Mouse (Mus musculus) midbrain, postnatal 0 days (tissue): ENCODE measurements at regions not wholly inside any gene's neighbourhood (a gene's known extent, or its start where the extent isn't known, plus 50 kb on each side); places are given as distances from the start of the nearest gene placed in this dataset.
A peak's percentile ranks its signal among the peaks of the same experiment; 100 is the strongest.

Experiments
- ATAC-seq: fragments of 200-750 bp; cut with Nextera tagmentation; 2 replicates; pipeline ENCODE4 v1.8.0; 2017; ENCODE audit warnings: moderate number of reproducible peaks, mild to moderate bottlenecking, moderate TSS enrichment, moderate library complexity; ENCODE audit not compliant: low FRiP score
- DNase-seq: peaks from one replicate; pipeline ENCODE4 v3.0.0-alpha.2; 2015; ENCODE audit warnings: low spot score
- H3K27ac ChIP-seq: fragments of 300-500 bp; sonication (generic); 2 replicates; pipeline ENCODE4 v1.5.1; 2014; ENCODE audit warnings: low read depth, mild to moderate bottlenecking, low read length, mixed read lengths
- H3K27me3 ChIP-seq: fragments of 300-500 bp; sonication (generic); 2 replicates; pipeline ENCODE4 v1.6.1; 2014; ENCODE audit warnings: low read length, control low read depth, mixed read lengths; ENCODE audit not compliant: insufficient read depth
- H3K36me3 ChIP-seq: fragments of 300-500 bp; sonication (generic); 2 replicates; pipeline ENCODE4 v1.6.1; 2014; ENCODE audit warnings: low read length, control low read depth, mixed read lengths; ENCODE audit not compliant: insufficient read depth
- H3K4me1 ChIP-seq: fragments of 300-500 bp; sonication (generic); 2 replicates; pipeline ENCODE4 v1.6.1; 2014; ENCODE audit warnings: mild to moderate bottlenecking, control low read depth, antibody characterized with exemption, low read length, mixed read lengths; ENCODE audit not compliant: insufficient read depth
- H3K4me2 ChIP-seq: fragments of 300-500 bp; sonication (generic); 2 replicates; pipeline ENCODE4 v1.6.1; 2014; ENCODE audit warnings: low read depth, mild to moderate bottlenecking, low read length, mixed read lengths; ENCODE audit not compliant: poor library complexity, severe bottlenecking
- H3K4me3 ChIP-seq: fragments of 300-500 bp; sonication (generic); 2 replicates; pipeline ENCODE4 v1.5.1; 2014; ENCODE audit warnings: low read depth, mild to moderate bottlenecking, low read length, moderate library complexity
- H3K9ac ChIP-seq: fragments of 300-500 bp; sonication (generic); replicated peaks from 2 replicates; pipeline ENCODE4 v1.6.1; 2014; ENCODE audit warnings: mild to moderate bottlenecking, low read length, moderate library complexity, mixed read lengths; ENCODE audit not compliant: poor library complexity, severe bottlenecking
- H3K9me3 ChIP-seq: fragments of 300-500 bp; sonication (generic); 2 replicates; pipeline ENCODE4 v1.6.1; 2016; ENCODE audit warnings: low read length, control low read depth
- CTCF ChIP-seq: IDR thresholded peaks from 2 replicates; pipeline ENCODE4 v1.5.1; 2016; ENCODE audit warnings: antibody characterized with exemption, mild to moderate bottlenecking
- WGBS: fragments of 180-500 bp; shearing (Covaris S2); extraction: QIAGEN DNeasy Blood & Tissue Kit; methylation state at CpG from one replicate; pipeline ENCODE4 v1.1.7; 2014; 5-methylcytosine and 5-hydroxymethylcytosine counted together

DNA sequence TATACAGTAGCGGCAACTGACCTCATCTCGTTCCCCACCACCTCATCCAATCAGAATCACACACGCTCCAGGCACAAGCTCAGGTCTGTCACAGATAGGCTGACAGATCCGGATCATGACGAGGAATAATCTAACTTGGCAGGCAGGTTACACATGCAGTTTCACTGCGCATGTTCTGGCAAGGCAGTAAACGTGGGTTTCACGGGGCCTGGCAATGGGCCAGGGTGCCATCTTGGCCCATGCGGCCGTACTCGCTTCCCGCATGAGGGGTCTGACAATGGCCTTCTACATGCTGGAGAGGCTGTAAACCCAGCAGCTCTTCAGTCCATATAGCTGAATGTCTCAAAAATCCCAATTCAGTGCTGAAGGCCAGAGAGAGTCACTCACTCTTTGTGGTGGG, 154.1 kb downstream of the Pdcd6ip start:
- no peak for ATAC-seq
- TF ChIP-seq CTCF: no peak
- Histone ChIP-seq H3K4me2 (no peak overlapping the region), H3K27ac (no peak overlapping the region), H3K9me3 (no peaks in the 10 kb centered on the region), H3K4me3 (no peak overlapping the region), H3K27me3 (no peaks in the 10 kb centered on the region), H3K9ac (no peak overlapping the region), H3K36me3 (no peaks in the 10 kb centered on the region), H3K4me1 (no peaks in the 10 kb centered on the region)
- DNase-seq: no peak
- 92% methylated on average over 12 of the region's 12 CpGs for WGBS

DNA sequence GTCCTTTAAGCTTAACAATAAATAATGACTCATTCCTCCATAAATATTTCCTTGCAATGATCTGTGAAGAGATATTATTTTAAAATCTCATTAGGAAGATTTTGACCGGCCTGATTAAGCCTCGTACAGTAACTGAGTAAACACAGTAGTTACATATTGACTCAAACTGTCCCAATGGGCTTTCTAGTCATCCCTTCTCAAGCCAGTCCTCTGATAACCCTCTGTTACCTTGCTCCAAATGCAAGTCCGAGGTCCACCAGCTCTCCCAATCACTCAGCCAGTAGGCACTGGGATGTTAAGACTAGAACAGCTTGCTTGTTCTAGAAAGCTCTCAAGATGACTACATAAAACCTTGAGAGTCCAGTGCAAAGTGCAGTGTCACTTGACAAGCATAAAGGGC, 160.6 kb downstream of the Pdcd6ip start:
- no peaks in the 10 kb centered on the region for H3K9me3 ChIP-seq
- ATAC-seq: no peak
- 81% methylated on average over 3 of the region's 3 CpGs for WGBS
- TF ChIP-seq CTCF: no peak
- H3K27ac ChIP-seq: no peak overlapping the region
- no peak for DNase-seq
- H3K9ac ChIP-seq: no peak overlapping the region
- H3K36me3 ChIP-seq: no peaks in the 10 kb centered on the region
- H3K27me3 ChIP-seq: no peaks in the 10 kb centered on the region
- H3K4me3 ChIP-seq: no peak overlapping the region
- H3K4me2 ChIP-seq: no peak overlapping the region
- no peaks in the 10 kb centered on the region for H3K4me1 ChIP-seq

DNA sequence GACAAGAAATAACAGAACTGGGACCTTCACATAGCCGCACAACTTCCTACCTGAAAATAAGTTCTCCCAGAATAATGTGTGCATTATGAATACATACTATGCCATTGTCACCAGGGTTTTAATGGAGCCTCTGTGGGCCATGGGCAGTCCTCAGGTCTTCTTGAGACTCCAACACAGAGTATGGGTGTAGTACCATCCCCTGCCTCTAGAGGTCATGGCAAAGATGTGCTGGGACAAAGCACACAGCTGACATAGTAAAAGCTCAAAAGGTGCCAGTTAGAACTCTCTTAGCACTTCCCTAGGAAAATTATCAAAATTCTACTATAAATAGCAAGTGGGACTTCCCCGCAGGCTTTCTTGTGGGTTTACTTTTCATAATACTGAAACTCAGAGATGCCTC, 179.5 kb downstream of the Pdcd6ip start:
- Histone ChIP-seq H3K9me3 (no peaks in the 10 kb centered on the region), H3K4me3 (no peak overlapping the region), H3K27me3 (no peaks in the 10 kb centered on the region), H3K9ac (no peak overlapping the region), H3K27ac (no peak overlapping the region), H3K4me2 (no peak overlapping the region), H3K4me1 (no peaks in the 10 kb centered on the region), H3K36me3 (no peaks in the 10 kb centered on the region)
- DNase-seq (no peak), ATAC-seq (no peak)
- 92% methylated on average over 2 of the region's 2 CpGs for WGBS
- peak; percentile 67 for TF ChIP-seq CTCF

DNA sequence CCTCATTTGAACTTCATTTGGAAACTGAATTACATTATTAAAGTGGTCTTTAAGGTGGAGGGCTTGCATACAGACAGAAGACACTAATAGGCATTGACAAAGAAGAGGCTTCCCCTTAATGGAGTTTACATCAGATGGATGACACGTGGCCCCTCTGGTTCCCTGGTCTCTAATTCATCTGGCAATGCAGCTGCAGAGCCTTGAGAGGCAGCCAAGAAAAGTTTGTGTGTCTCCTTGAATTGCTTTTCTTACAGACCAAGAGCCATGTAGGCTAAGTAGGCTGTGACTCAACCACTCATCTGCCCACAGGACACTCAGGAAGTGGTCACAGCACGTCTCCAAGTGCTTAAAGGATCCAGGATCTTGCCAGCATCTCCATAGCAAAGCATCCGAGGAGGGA, 183.8 kb downstream of the Pdcd6ip start:
- no peak overlapping the region for H3K9ac ChIP-seq
- no peaks in the 10 kb centered on the region for H3K9me3 ChIP-seq
- no peak overlapping the region for H3K4me2 ChIP-seq
- H3K27me3 ChIP-seq: no peaks in the 10 kb centered on the region
- no peak overlapping the region for H3K27ac ChIP-seq
- 78% methylated on average over 3 of the region's 3 CpGs for WGBS
- H3K36me3 ChIP-seq: no peaks in the 10 kb centered on the region
- TF ChIP-seq CTCF: no peak
- H3K4me1 ChIP-seq: no peaks in the 10 kb centered on the region
- no peak for ATAC-seq
- DNase-seq: no peak
- H3K4me3 ChIP-seq: no peak overlapping the region

DNA sequence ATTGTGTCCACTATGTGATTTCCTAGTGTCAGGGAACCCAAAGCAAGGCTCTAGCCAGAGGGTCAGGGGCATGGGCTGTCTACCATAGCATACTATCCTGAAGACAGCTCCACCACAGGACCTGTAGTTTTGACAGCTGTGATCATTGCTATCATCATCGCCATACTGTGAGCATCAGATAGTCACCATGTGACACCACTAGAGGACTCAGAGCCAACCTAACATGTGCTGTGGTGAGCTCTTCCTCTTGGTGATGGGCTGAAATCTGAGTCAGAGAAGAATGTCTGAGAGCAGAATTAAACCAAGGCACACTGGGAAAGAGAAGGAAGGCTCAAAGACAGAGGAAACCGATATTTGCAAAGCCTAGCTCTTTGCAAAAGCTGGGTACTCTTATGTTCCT, 184.9 kb downstream of the Pdcd6ip start:
- DNase-seq (no peak), ATAC-seq (no peak)
- Histone ChIP-seq H3K9me3 (no peaks in the 10 kb centered on the region), H3K4me3 (no peak overlapping the region), H3K27me3 (no peaks in the 10 kb centered on the region), H3K36me3 (no peaks in the 10 kb centered on the region), H3K4me2 (no peak overlapping the region), H3K9ac (no peak overlapping the region), H3K27ac (no peak overlapping the region), H3K4me1 (no peaks in the 10 kb centered on the region)
- WGBS: 86% methylated on average over 2 of the region's 2 CpGs
- no peak for TF ChIP-seq CTCF

DNA sequence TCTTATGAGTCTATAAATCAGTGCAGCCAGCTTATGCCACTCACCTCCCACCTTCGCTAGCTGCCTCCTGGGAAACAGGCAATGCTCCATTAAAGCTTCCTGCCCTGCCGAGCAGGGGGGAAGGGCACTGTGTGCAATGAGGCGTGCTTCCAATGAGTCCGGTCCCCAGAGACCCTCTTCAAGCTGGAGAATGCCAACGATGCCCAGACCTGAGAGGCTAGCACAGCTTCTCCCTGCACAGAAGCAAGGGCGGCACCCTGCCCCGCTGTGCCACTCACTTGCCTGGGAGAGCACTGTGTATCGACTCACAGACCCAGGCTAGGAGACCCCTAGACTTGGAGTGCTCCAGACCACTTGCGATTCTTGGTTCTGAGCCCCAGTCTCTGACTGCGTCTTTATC, 188.3 kb downstream of the Pdcd6ip start:
- no peaks in the 10 kb centered on the region for H3K27me3 ChIP-seq
- no peak for TF ChIP-seq CTCF
- H3K9me3 ChIP-seq: no peaks in the 10 kb centered on the region

DNA sequence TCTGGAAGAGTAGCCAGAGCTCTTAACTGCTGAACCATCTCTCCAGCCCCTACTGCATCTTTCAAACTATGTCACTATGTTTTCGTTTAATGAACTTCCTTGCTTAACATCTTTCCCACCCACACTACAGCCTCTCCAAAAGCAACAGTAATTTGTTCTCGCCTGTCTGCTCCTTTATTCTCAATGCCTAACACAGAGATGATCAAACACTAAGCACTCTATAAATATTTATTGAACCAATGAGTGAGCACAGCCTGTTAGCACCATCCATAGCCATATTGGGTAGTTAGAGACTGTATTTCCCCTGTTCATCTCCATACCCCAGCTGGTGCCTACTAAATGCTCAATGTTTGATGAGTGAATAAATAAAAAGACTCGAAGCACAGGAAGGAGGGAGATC, 189.6 kb downstream of the Pdcd6ip start:
- Histone ChIP-seq H3K36me3 (no peaks in the 10 kb centered on the region), H3K9me3 (no peaks in the 10 kb centered on the region), H3K27me3 (no peaks in the 10 kb centered on the region), H3K9ac (no peak overlapping the region), H3K27ac (no peak overlapping the region), H3K4me2 (no peak overlapping the region), H3K4me3 (no peak overlapping the region), H3K4me1 (no peaks in the 10 kb centered on the region)
- TF ChIP-seq CTCF: no peak
- WGBS: 64% methylated on average over 3 of the region's 3 CpGs
- ATAC-seq (no peak), DNase-seq (no peak)

More for the DNA sequence above, 188.3 kb downstream of the Pdcd6ip start:
- ATAC-seq (no peak), DNase-seq (peak; percentile 27)
- H3K36me3 ChIP-seq: no peaks in the 10 kb centered on the region
- H3K4me3 ChIP-seq: no peak overlapping the region
- H3K4me1 ChIP-seq: no peaks in the 10 kb centered on the region
- no peak overlapping the region for H3K4me2 ChIP-seq
- 58% methylated on average over 10 of the region's 10 CpGs for WGBS
- no peak overlapping the region for H3K27ac ChIP-seq
- no peak overlapping the region for H3K9ac ChIP-seq
